Mouse (Mus musculus): ENCODE results near the gene Trim61. TPM values are rescaled to one million over a fixed set of nuclear protein-coding genes. Genes with fewer than 3 reads are reported as not detected.
"Not testable (repeated sequence)": the region's sequence is repeated elsewhere in the genome, so short reads cannot be mapped to it uniquely, and the experiment has no call there.

Gene Trim61
- polyA plus RNA-seq, 1 experiment from 2014 or later, result not detected

- Histone ChIP-seq H3K4me3 (ENCODE audit: low read depth, low read length) (no peak overlapping the region), H3K27me3 (replicated peaks; ENCODE audit: control insufficient read depth, insufficient read depth, low read length) (no peaks in the 10 kb centered on the region), H3K27ac (replicated peaks; ENCODE audit: low read depth, low read length) (no peak overlapping the region), H3K36me3 (ENCODE audit: control insufficient read depth, insufficient read depth, low read length) (no peaks in the 10 kb centered on the region), H3K4me1 (ENCODE audit: control insufficient read depth, insufficient read depth, low read length) (no peaks in the 10 kb centered on the region), H3K9ac (ENCODE audit: low read depth, low read length) (no peak overlapping the region), H3K4me2 (ENCODE audit: low read depth, low read length) (no peak overlapping the region), H3K9me3 (ENCODE audit: control insufficient read depth, low read length) (no peaks in the 10 kb centered on the region)
- 70% methylated on average over 12 of the region's 12 CpGs for WGBS
- no peak for DNase-seq (ENCODE audit: low spot score)
- no peak for ATAC-seq (ENCODE audit: low read depth)
Observed at GRCm38 (mm10) chr8:65028959-65029686, 10.8 kb upstream of the Trim61 start.

GRCm38 (mm10) chr8:65022485-65022884 is 4.2 kb upstream of the Trim61 start:
- ATAC-seq (ENCODE audit: low read depth), result no peak
- Histone ChIP-seq H3K4me3 (ENCODE audit: low read depth, low read length) (no peak overlapping the region), H3K9me3 (ENCODE audit: control insufficient read depth, low read length) (no peaks in the 10 kb centered on the region), H3K36me3 (ENCODE audit: control insufficient read depth, insufficient read depth, low read length) (no peaks in the 10 kb centered on the region), H3K27ac (replicated peaks; ENCODE audit: low read depth, low read length) (no peak overlapping the region), H3K27me3 (replicated peaks; ENCODE audit: control insufficient read depth, insufficient read depth, low read length) (no peaks in the 10 kb centered on the region), H3K9ac (ENCODE audit: low read depth, low read length) (no peak overlapping the region), H3K4me1 (ENCODE audit: control insufficient read depth, insufficient read depth, low read length) (no peaks in the 10 kb centered on the region), H3K4me2 (ENCODE audit: low read depth, low read length) (no peak overlapping the region)
- DNase-seq (ENCODE audit: low spot score), result no peak
- 47% methylated on average over 8 of the region's 8 CpGs for WGBS

DNA sequence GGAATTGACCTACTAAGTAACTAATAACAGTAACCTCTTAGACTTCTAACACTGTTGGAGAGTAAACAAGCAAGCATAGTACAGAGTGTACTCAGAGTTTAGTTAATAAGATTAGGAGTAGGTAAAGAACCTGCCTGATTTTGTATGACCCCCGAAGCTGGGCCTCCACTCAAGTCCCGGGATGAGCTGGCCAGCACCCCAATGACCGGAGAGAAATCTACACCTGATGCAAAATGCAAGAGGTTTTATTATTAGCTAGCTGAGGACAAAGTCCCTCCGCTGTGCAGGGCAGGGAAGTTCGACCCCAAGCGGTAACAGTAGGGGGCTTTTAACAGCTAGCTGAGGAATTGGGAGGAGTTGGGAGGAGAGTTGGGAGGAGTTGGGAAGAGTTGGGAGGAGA is 10.7 kb downstream of the Trim61 start:
- H3K27ac ChIP-seq (replicated peaks; ENCODE audit: low read depth, low read length); H3K4me1 ChIP-seq (ENCODE audit: control insufficient read depth, insufficient read depth, low read length); H3K36me3 ChIP-seq (ENCODE audit: control insufficient read depth, insufficient read depth, low read length); H3K27me3 ChIP-seq (replicated peaks; ENCODE audit: control insufficient read depth, insufficient read depth, low read length); H3K9me3 ChIP-seq (ENCODE audit: control insufficient read depth, low read length); H3K9ac ChIP-seq (ENCODE audit: low read depth, low read length); DNase-seq (ENCODE audit: low spot score); H3K4me3 ChIP-seq (ENCODE audit: low read depth, low read length); ATAC-seq (ENCODE audit: low read depth); H3K4me2 ChIP-seq (ENCODE audit: low read depth, low read length): not testable (repeated sequence)
- 81% methylated on average over 6 of the region's 6 CpGs for WGBS

DNA sequence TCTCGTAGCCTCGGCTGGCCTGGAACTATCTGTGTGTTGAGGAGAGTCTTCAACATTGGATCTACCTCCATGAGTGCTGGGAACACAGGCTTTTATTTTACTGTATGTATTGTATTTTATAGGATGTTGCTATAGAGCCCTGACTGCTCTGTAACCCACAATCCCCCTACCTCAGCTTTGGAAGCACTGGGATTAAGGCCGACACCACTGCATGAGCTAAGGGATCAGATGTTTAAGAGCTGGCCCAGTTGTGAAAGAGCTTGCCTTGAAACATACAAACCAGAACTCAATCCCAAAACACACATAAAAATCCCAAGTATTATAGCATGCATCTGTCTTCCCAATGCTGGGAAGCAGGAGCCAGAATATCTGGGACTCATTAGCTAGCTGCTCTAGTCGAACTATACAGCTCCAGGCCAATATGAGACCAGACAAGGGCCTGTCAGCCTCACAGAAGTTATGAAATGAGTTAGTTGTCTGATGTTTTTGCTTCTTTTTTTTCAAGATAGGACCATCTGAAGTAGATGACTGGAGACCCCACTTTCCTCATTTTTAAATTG is 19.4 kb downstream of the Trim61 start:
- no peaks in the 10 kb centered on the region for H3K4me1 ChIP-seq (ENCODE audit: control insufficient read depth, insufficient read depth, low read length)
- H3K9ac ChIP-seq (ENCODE audit: low read depth, low read length), result no peak overlapping the region
- H3K4me2 ChIP-seq (ENCODE audit: low read depth, low read length), result no peak overlapping the region
- no peaks in the 10 kb centered on the region for H3K9me3 ChIP-seq (ENCODE audit: control insufficient read depth, low read length)
- no peak for ATAC-seq (ENCODE audit: low read depth)
- no peaks in the 10 kb centered on the region for H3K27me3 ChIP-seq (replicated peaks; ENCODE audit: control insufficient read depth, insufficient read depth, low read length)
- no peak overlapping the region for H3K27ac ChIP-seq (replicated peaks; ENCODE audit: low read depth, low read length)
- DNase-seq (ENCODE audit: low spot score), result peak; percentile 11
- no peaks in the 10 kb centered on the region for H3K36me3 ChIP-seq (ENCODE audit: control insufficient read depth, insufficient read depth, low read length)
- WGBS, result 67% methylated on average over 4 of the region's 4 CpGs
- no peak overlapping the region for H3K4me3 ChIP-seq (ENCODE audit: low read depth, low read length)

- no peaks in the 10 kb centered on the region for H3K36me3 ChIP-seq (ENCODE audit: control insufficient read depth, insufficient read depth, low read length)
- no peak within 1 kb of the TSS for H3K4me2 ChIP-seq (ENCODE audit: low read depth, low read length)
- DNase-seq (ENCODE audit: low spot score), result no peak
- 95% methylated on average over 4 of the region's 4 CpGs for WGBS
- no peak within 1 kb of the TSS for H3K4me3 ChIP-seq (ENCODE audit: low read depth, low read length)
- ATAC-seq (ENCODE audit: low read depth), result no peak
- H3K9ac ChIP-seq (ENCODE audit: low read depth, low read length), result no peak within 1 kb of the TSS
- H3K27ac ChIP-seq (replicated peaks; ENCODE audit: low read depth, low read length), result no peak within 1 kb of the TSS
- H3K27me3 ChIP-seq (replicated peaks; ENCODE audit: control insufficient read depth, insufficient read depth, low read length), result no peaks in the 10 kb centered on the region
- 0 out of 2 replicates have a peak, but pooled peaks cover 7% of the 10 kb centered on the region for H3K9me3 ChIP-seq (ENCODE audit: control insufficient read depth, low read length)
- H3K4me1 ChIP-seq (ENCODE audit: control insufficient read depth, insufficient read depth, low read length), result no peaks in the 10 kb centered on the region
Observed at GRCm38 (mm10) chr8:64987731-64988130, 30.6 kb downstream of the Trim61 start, which contains the start of gene Trim75. TSS of gene Trim75 (minus strand) at chr8:64987831.

DNA sequence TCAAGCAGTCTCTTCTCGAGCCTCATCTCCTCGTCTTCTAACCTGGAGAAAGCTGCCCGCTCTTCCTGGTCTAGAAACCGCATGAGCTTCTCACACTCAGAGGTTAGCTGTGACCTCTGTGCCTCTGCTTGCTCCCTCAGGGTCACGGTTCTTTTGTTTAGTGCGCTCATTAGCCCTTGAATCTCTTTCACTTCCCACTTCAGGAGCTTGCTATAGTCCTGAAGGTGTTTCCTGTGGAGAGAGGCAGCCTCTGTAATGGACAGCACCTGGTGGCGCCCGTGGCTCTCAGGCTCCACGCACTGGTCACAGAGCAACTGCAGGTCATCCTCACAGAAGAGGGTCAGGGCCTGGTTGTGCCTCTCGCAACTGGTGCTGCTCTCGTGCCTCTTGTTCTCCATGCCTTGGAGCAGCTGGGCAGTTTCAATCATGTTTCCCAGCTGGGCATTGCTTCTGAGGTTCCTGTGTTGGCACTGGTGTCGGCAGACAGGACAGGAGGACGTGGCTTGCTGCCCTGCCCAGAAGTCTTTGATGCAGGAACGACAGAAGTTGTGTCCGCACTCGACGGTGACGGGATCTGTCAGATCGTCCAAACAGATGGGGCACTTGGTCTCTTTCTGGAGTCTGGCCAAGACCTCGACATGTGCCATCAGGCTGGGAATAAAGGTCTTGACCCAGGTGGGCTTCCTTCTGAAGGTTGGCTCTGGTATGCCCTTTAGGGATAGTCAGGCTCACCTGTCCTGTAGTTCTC is 35.0 kb downstream of the Trim61 start:
- Histone ChIP-seq H3K9me3 (ENCODE audit: control insufficient read depth, low read length) (no peaks in the 10 kb centered on the region), H3K9ac (ENCODE audit: low read depth, low read length) (no peak overlapping the region), H3K36me3 (ENCODE audit: control insufficient read depth, insufficient read depth, low read length) (no peaks in the 10 kb centered on the region), H3K4me2 (ENCODE audit: low read depth, low read length) (no peak overlapping the region), H3K27ac (replicated peaks; ENCODE audit: low read depth, low read length) (no peak overlapping the region), H3K4me3 (ENCODE audit: low read depth, low read length) (no peak overlapping the region), H3K4me1 (ENCODE audit: control insufficient read depth, insufficient read depth, low read length) (no peaks in the 10 kb centered on the region), H3K27me3 (replicated peaks; ENCODE audit: control insufficient read depth, insufficient read depth, low read length) (no peaks in the 10 kb centered on the region)
- 72% methylated on average over 20 of the region's 20 CpGs for WGBS
- DNase-seq (ENCODE audit: low spot score) (no peak), ATAC-seq (ENCODE audit: low read depth) (no peak)

Other genes with a start within 250 kb of the Trim61 start
- gene Klhl2, start 168.5 kb downstream of the Trim61 start, polyA plus RNA-seq (2014; fragmentation: Nextera tagmentation; extraction: Ambion mirVana), result 10.4 and 13.2 TPM in 2 replicates
- 23.2 and 25.5 TPM in 2 replicates for gene Tmem192, start 71.3 kb downstream of the Trim61 start, polyA plus RNA-seq (2014; fragmentation: Nextera tagmentation; extraction: Ambion mirVana)
- gene Trim75, start 30.7 kb downstream of the Trim61 start, polyA plus RNA-seq (2014; fragmentation: Nextera tagmentation; extraction: Ambion mirVana), result not detected in 2 replicates
- not detected in 2 replicates for gene Trim60, start 61 bp upstream of the Trim61 start, polyA plus RNA-seq (2014; fragmentation: Nextera tagmentation; extraction: Ambion mirVana)
- gene Apela, start 18.8 kb upstream of the Trim61 start, polyA plus RNA-seq (2014; fragmentation: Nextera tagmentation; extraction: Ambion mirVana), result 4.0 TPM in 2 replicates
- gene Gm10663, start 56.5 kb upstream of the Trim61 start, polyA plus RNA-seq (2014; fragmentation: Nextera tagmentation; extraction: Ambion mirVana), result not detected in 2 replicates
- 0.13 and 0.15 TPM in 2 replicates for gene BC030870, start 111.0 kb upstream of the Trim61 start, polyA plus RNA-seq (2014; fragmentation: Nextera tagmentation; extraction: Ambion mirVana)